Mouse (Mus musculus): ENCODE measurements around the gene Pmm2.

DNA sequence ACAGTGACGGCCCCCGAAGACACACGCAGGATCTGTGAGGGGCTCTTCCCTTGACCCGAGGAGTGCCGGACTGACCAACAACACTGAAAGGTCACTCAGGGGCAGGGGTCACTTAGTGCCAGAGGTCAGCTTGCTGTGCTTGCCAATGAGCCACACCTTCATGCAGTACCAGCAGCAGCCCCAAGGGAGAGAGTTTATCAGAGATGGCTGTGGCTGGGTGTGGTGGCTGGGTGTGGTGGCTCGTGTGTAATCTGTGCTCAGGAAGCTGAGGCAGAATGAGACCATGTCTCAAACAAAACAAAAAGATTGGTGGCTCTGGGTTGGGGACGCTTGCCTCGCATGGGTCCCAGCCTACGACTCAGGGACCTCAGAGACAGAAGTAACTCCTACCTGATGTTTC is 18.1 kb downstream of the Pmm2 start:
- TF ChIP-seq GATA1 (IDR thresholded peaks at IDR 0.05; ENCODE audit: borderline replicate concordance, low read length), result no peak
- TF ChIP-seq FLI1 (IDR thresholded peaks at IDR 0.05; ENCODE audit: low read length), result no peak
